Mouse (Mus musculus) spleen, adult 2 months (tissue): ENCODE data around the gene Dagla. TPM values are rescaled to one million over a fixed set of nuclear protein-coding genes. Genes with fewer than 3 reads are reported as not detected.
A peak's percentile ranks its signal among the peaks of the same experiment; 100 is the strongest.

Experiments
- DNase-seq, 2 experiments: peaks; one replicate each; pipeline versions ENCODE4 v3.0.0 to v3.0.0-alpha.2; 2012 to 2021; ENCODE audit warnings: low spot score in 2 of 2, low read depth in 1 of 2
- H3K27ac ChIP-seq: fragments of 200-500 bp; 2 replicates; pipeline ENCODE4 v1.5.1; 2012; ENCODE audit warnings: low read length, inconsistent platforms; ENCODE audit not compliant: insufficient read depth
- H3K27me3 ChIP-seq: fragments of 200-500 bp; 2 replicates; pipeline ENCODE4 v1.6.1; 2012; ENCODE audit warnings: mild to moderate bottlenecking, moderate library complexity, low read length, inconsistent platforms; ENCODE audit not compliant: control insufficient read depth, insufficient read depth
- H3K36me3 ChIP-seq: fragments of 200-500 bp; 2 replicates; pipeline ENCODE4 v1.6.1; 2012; ENCODE audit warnings: mild to moderate bottlenecking, low read length, inconsistent platforms; ENCODE audit not compliant: control insufficient read depth, insufficient read depth
- H3K4me1 ChIP-seq: fragments of 200-500 bp; 2 replicates; pipeline ENCODE4 v1.6.1; 2011; ENCODE audit warnings: inconsistent platforms; ENCODE audit not compliant: control insufficient read depth, insufficient read depth, insufficient read length
- H3K4me3 ChIP-seq: fragments of 200-500 bp; 2 replicates; pipeline ENCODE4 v1.5.1; 2011; ENCODE audit warnings: mild to moderate bottlenecking, inconsistent platforms; ENCODE audit not compliant: insufficient read depth, insufficient read length; ENCODE audit errors: extremely low read depth
- CTCF ChIP-seq: fragments of 200-500 bp; IDR thresholded peaks from 2 replicates; pipeline ENCODE4 v1.5.1; 2011; ENCODE audit warnings: mild to moderate bottlenecking, inconsistent platforms; ENCODE audit not compliant: insufficient read depth, insufficient read length, insufficient replicate concordance; ENCODE audit errors: extremely low read depth
- POLR2A ChIP-seq: fragments of 200-500 bp; IDR thresholded peaks from 2 replicates; pipeline ENCODE4 v1.6.1; 2011; ENCODE audit warnings: low read depth, low read length, inconsistent platforms
- WGBS: fragments of 180-500 bp; shearing (Covaris S2); methylation state at CpG from one replicate; pipeline ENCODE4 v1.1.7; 2018; 5-methylcytosine and 5-hydroxymethylcytosine counted together
- polyA plus RNA-seq: library from polyadenylated mRNA; depleted of rRNA; stranded (reverse); fragments of >200 nt; gene quantifications from 2 replicates; pipeline ENCODE4 v1.2.3, GENCODE M21; 2012

The Dagla gene
- polyA plus RNA-seq, 1 experiment: 4.4 TPM

- WGBS: 92% methylated on average over 8 of the region's 8 CpGs
- no peaks in the 10 kb centered on the region for H3K27me3 ChIP-seq
- H3K4me1 ChIP-seq: no peaks in the 10 kb centered on the region; the same call in 1 of the 2 replicates
These were observed 16.3 kb downstream of the Dagla start for GRCm38 (mm10) chr19:10288125-10289040.

GRCm38 (mm10) chr19:10286458-10286872 is 18.2 kb downstream of the Dagla start:
- no peaks in the 10 kb centered on the region for H3K27me3 ChIP-seq
- no peak for DNase-seq
- no peaks in the 10 kb centered on the region; the same call in 1 of the 2 replicates for H3K4me1 ChIP-seq
- no peak overlapping the region for H3K4me3 ChIP-seq
- 86% methylated on average over 10 of the region's 10 CpGs for WGBS
- no peaks in the 10 kb centered on the region for H3K36me3 ChIP-seq
- no peak overlapping the region for H3K27ac ChIP-seq
- no peak for TF ChIP-seq CTCF
- no peak for TF ChIP-seq POLR2A

More at GRCm38 (mm10) chr19:10288125-10289040, 16.3 kb downstream of the Dagla start:
- no peak overlapping the region for H3K27ac ChIP-seq
- H3K36me3 ChIP-seq: no peaks in the 10 kb centered on the region
- H3K4me3 ChIP-seq: no peak overlapping the region
- TF ChIP-seq CTCF: no peak
- no peak for TF ChIP-seq POLR2A
- no peak for DNase-seq

DNA sequence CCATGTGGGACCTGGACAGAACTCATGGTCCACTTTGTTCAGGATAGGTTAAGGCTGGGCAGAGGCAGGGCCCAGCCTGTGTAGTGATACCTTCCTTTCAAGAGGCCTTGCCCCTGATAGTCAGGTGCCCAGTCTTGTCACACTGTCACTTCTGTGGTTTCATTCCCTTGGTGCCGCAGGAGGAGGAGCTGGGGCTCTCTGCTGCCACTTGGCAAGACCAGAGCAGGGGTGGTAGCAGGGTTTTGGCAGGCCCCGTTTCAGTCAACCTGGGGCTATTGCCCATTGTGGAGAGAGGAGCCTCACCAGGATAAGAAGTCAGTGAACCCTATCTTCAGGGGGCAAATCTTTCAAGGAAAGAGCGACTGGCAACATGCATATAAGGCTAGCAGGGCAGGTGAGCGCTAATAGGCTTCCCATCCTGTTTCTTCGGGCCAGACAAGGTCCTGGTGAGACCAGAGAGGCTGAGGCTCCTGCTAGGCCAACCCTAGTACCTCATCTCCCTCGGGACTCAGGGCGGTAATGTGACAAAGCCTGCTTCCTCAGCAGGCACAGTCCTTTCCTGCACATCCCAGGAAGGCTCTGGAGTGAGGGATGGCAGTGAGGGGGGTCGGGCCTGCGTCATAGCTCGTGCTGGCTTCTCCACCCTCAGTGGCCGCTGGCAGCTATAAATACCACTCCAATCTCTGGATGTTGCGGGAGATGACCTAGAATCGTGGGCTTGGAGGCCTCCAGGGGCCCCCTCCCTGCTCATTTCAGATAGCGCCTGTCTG is 23.7 kb downstream of the Dagla start:
- DNase-seq: no peak
- Histone ChIP-seq H3K27ac (no peak overlapping the region), H3K4me3 (no peak overlapping the region), H3K27me3 (no peaks in the 10 kb centered on the region), H3K36me3 (no peaks in the 10 kb centered on the region), H3K4me1 (peaks cover 25% of the 10 kb centered on the region; the same call in 1 of the 2 replicates)
- TF ChIP-seq POLR2A (no peak), CTCF (no peak)
- WGBS: 82% methylated on average over 14 of the region's 14 CpGs

GRCm38 (mm10) chr19:10279668-10280067 is 25.0 kb downstream of the Dagla start:
- Histone ChIP-seq H3K4me1 (peaks cover 26% of the 10 kb centered on the region; the same call in 1 of the 2 replicates), H3K36me3 (no peaks in the 10 kb centered on the region), H3K27ac (no peak overlapping the region), H3K27me3 (no peaks in the 10 kb centered on the region), H3K4me3 (no peak overlapping the region)
- no peak for DNase-seq
- TF ChIP-seq POLR2A: no peak
- TF ChIP-seq CTCF: no peak
- WGBS: 64% methylated on average over 9 of the region's 9 CpGs

DNA sequence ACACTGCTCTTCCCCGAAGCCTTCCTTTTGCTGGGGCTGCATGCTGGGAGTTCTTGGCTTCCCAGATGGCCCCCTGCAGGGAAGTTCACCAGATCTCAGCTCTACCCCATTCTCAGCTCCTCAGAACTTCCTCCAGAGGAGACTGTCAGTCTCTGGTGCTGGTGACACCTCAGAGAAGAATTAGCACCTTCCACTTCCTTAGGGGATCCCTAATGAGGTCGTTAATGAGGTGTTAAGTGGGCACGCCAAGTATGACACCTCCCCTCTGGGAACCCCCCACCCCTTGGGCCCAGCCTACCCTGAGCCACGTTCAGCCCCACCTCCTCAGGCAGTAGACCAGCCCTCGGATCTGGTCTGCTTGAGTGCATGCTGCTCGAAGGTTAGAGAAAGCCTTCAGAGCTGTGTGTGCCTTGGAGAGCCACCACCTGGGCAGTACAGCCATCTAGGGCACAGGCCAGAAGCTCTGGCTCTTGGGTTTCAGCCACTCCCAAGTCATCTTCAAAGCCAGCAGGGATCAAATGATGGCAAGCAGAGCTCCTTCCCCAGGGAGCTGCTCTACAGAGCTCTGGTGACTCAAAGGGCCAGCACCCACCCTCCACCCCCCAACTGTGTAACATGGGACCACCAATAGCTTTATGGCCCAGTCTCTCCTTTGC is 25.9 kb downstream of the Dagla start:
- no peak for TF ChIP-seq POLR2A
- no peak for TF ChIP-seq CTCF
- no peak overlapping the region for H3K27ac ChIP-seq
- H3K4me1 ChIP-seq: peaks cover 26% of the 10 kb centered on the region; the same call in 1 of the 2 replicates
- DNase-seq: no peak
- WGBS: 55% methylated on average over 6 of the region's 6 CpGs
- H3K36me3 ChIP-seq: no peaks in the 10 kb centered on the region
- no peaks in the 10 kb centered on the region for H3K27me3 ChIP-seq
- H3K4me3 ChIP-seq: no peak overlapping the region

DNA sequence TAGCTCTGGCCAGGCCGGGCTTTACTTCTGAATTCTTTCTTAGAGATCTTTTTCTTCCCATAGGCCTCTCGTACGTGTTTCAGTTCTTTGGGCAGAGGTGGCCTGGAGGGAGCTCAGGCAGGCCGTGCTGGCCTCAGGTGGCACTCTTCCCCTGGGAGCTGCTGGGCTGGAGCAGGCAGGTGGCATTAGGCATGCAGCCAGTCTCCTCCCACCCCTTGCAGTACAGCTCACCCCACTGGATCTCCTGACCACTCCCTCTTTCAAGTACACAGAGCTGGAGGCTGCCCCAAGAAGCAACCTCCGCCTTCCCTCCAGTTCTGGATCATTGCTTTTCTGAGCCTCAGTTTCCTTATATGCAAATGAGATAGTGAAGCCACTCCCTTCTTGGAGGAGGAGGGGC is 26.9 kb downstream of the Dagla start:
- DNase-seq: no peak
- no peak overlapping the region for H3K4me3 ChIP-seq
- TF ChIP-seq CTCF: no peak
- no peak for TF ChIP-seq POLR2A
- WGBS: 52% methylated on average over 5 of the region's 5 CpGs
- no peaks in the 10 kb centered on the region for H3K36me3 ChIP-seq
- peaks cover 29% of the 10 kb centered on the region; the same call in 1 of the 2 replicates for H3K4me1 ChIP-seq
- H3K27ac ChIP-seq: peak overlapping the region; percentile 47
- H3K27me3 ChIP-seq: no peaks in the 10 kb centered on the region
